Mouse (Mus musculus) CH12.LX (cell line): ENCODE measurements around the gene Ryr3. TPM values are rescaled to one million over a fixed set of nuclear protein-coding genes. Genes with fewer than 3 reads are reported as not detected.

Source experiments
- DNase-seq: peaks from one replicate; pipeline ENCODE4 v3.0.0-alpha.2; 2013; ENCODE audit errors: extremely low read depth
- H3K27ac ChIP-seq: 2 replicates; pipeline ENCODE4 v1.5.1; 2012; ENCODE audit warnings: low read depth, mild to moderate bottlenecking, control low read depth, moderate library complexity; ENCODE audit not compliant: insufficient read depth
- H3K27me3 ChIP-seq: replicated peaks from 2 replicates; pipeline ENCODE3; 2012; ENCODE audit warnings: inconsistent platforms
- H3K36me3 ChIP-seq, 2 experiments: replicated peaks in 1 of 2; 2 replicates each; pipeline versions ENCODE3 to v1.6.1; 2012; ENCODE audit warnings: inconsistent platforms in 1 of 2, low read length in 1 of 2, mild to moderate bottlenecking in 1 of 2, mixed read lengths in 1 of 2, moderate library complexity in 1 of 2; ENCODE audit not compliant: control insufficient read depth in 1 of 2, insufficient read depth in 1 of 2
- H3K4me1 ChIP-seq, 2 experiments: 2 replicates each; pipeline ENCODE4 v1.6.1; 2012; ENCODE audit warnings: inconsistent platforms in 1 of 2, moderate library complexity in 1 of 2; ENCODE audit not compliant: insufficient read depth in 2 of 2, control insufficient read depth in 1 of 2
- H3K4me2 ChIP-seq: 2 replicates; pipeline ENCODE4 v1.6.1; 2012; ENCODE audit warnings: low read depth, mild to moderate bottlenecking, control low read depth; ENCODE audit not compliant: poor library complexity, insufficient read depth, severe bottlenecking
- H3K4me3 ChIP-seq, 3 experiments: fragments of 150-350 bp in 1 of 3; sonication (generic) in 1 of 3; replicated peaks in 1 of 3; 2 replicates each; pipeline versions ENCODE3 to v1.5.1; 2011 to 2012; ENCODE audit warnings: low read depth in 2 of 3, low read length in 2 of 3, mild to moderate bottlenecking in 2 of 3, moderate library complexity in 2 of 3, control low read depth in 1 of 3, improper control_type of control experiment in 1 of 3, inconsistent platforms in 1 of 3, mixed read lengths in 1 of 3; ENCODE audit not compliant: poor library complexity in 1 of 3
- H3K79me2 ChIP-seq: replicated peaks from 2 replicates; pipeline ENCODE4 v1.6.1; 2012; ENCODE audit warnings: mild to moderate bottlenecking, moderate library complexity; ENCODE audit not compliant: control insufficient read depth, poor library complexity, insufficient read depth, severe bottlenecking; ENCODE audit errors: extremely low read depth
- H3K9ac ChIP-seq: 2 replicates; pipeline ENCODE4 v1.6.1; 2012; ENCODE audit warnings: low read depth, mild to moderate bottlenecking, control low read depth, moderate library complexity; ENCODE audit not compliant: insufficient read depth
- H3K9me3 ChIP-seq: replicated peaks from 2 replicates; pipeline ENCODE3; 2012; ENCODE audit warnings: low read length, inconsistent platforms, mixed read lengths
- CTCF ChIP-seq, 2 experiments: IDR thresholded peaks in 1 of 2; conservative IDR thresholded peaks in 1 of 2; 2 replicates each; pipeline ENCODE4 v1.5.1; 2011 to 2012; ENCODE audit warnings: low read depth in 2 of 2, low read length in 2 of 2, improper control_type of control experiment in 1 of 2, inconsistent platforms in 1 of 2, mild to moderate bottlenecking in 1 of 2, moderate library complexity in 1 of 2
- ETS1 ChIP-seq: conservative IDR thresholded peaks from 2 replicates; pipeline ENCODE4 v1.6.1; 2012; ENCODE audit warnings: low read depth, mild to moderate bottlenecking, inconsistent platforms, low read length, improper control_type of control experiment, moderate library complexity
- JUN ChIP-seq: IDR thresholded peaks from 2 replicates; pipeline ENCODE4 v1.6.1; 2011; ENCODE audit warnings: low read depth, mild to moderate bottlenecking, low read length, improper control_type of control experiment, moderate library complexity; ENCODE audit not compliant: insufficient read depth
- MAZ ChIP-seq: IDR thresholded peaks from 2 replicates; pipeline ENCODE4 v1.6.1; 2012; ENCODE audit warnings: low read depth, mild to moderate bottlenecking, inconsistent platforms, low read length, improper control_type of control experiment, moderate library complexity
- POLR2AphosphoS2 ChIP-seq: IDR thresholded peaks from 2 replicates; pipeline ENCODE4 v1.6.1; 2011; ENCODE audit warnings: low read depth, low read length, improper control_type of control experiment
- RAD21 ChIP-seq: IDR thresholded peaks from 2 replicates; pipeline ENCODE4 v1.6.1; 2011; ENCODE audit warnings: low read depth, mild to moderate bottlenecking, low read length, improper control_type of control experiment, moderate library complexity
- SMC3 ChIP-seq: IDR thresholded peaks from 2 replicates; pipeline ENCODE4 v1.6.1; 2011; ENCODE audit warnings: low read depth, low read length, improper control_type of control experiment
- UBTF ChIP-seq: IDR thresholded peaks from 2 replicates; pipeline ENCODE4 v1.6.1; 2012; ENCODE audit warnings: low read depth, mild to moderate bottlenecking, inconsistent platforms, low read length, improper control_type of control experiment, moderate library complexity
- USF1 ChIP-seq: IDR thresholded peaks from 2 replicates; pipeline ENCODE4 v1.6.1; 2014; ENCODE audit warnings: low read depth, mild to moderate bottlenecking, inconsistent platforms, low read length, improper control_type of control experiment
- ZMIZ1 ChIP-seq: IDR thresholded peaks from 2 replicates; pipeline ENCODE4 v1.6.1; 2012; ENCODE audit warnings: low read depth, mild to moderate bottlenecking, inconsistent platforms, low read length, improper control_type of control experiment
- dilution Hi-C: fragments of 300-500 bp; cut with MboI; formaldehyde crosslinking; loops from 2 replicates; pipeline ENCODE4 v1.14.3; 2020; ENCODE audit warnings: low sequenced_read_pairs; ENCODE audit not compliant: extremely low pct_unique_long_range_greater_than_20kb, extremely low pct_ligation_motif_present
- in situ Hi-C: fragments of 300-500 bp; cut with MboI; formaldehyde crosslinking; loops from 3 replicates; pipeline ENCODE4 v1.14.3; 2019; ENCODE audit warnings: low sequenced_read_pairs, low pct_ligation_motif_present, low pct_unique_long_range_greater_than_20kb, mixed read lengths
- polyA plus RNA-seq: library from polyadenylated mRNA; unstranded; fragments of >175 nt; gene quantifications from 2 replicates; pipeline ENCODE4 v1.2.1, GENCODE M21; 2012; ENCODE audit warnings: low read depth; ENCODE audit not compliant: insufficient read length
- total RNA-seq, 2 experiments: library from RNA; depleted of rRNA; stranded (reverse); fragments of 300-350 nt in 1 of 2; fragments of >200 nt in 1 of 2; gene quantifications; 2 replicates each; pipeline ENCODE4 v1.2.3; 2012 to 2014

Ryr3 gene
- total and polyA plus RNA-seq, 3 experiments: 0.08 to 0.40 (median 0.16) TPM

GRCm38 (mm10) chr2:112831423-112832305, 385.2 kb downstream of the Ryr3 start:
- in situ Hi-C loops: no loop called here
- Histone ChIP-seq H3K4me3 (no peak overlapping the region), H3K27me3 (no peaks in the 10 kb centered on the region), H3K4me1 (peaks cover 0 to 8% of the 10 kb centered on the region in 2 experiments; a peak in 1 of 4 replicates), H3K4me2 (no peak overlapping the region; the same call in 1 of the 2 replicates), H3K27ac (no peak overlapping the region), H3K36me3 (no peaks in the 10 kb centered on the region), H3K9me3 (no peaks in the 10 kb centered on the region), H3K9ac (no peak overlapping the region), H3K79me2 (no peaks in the 10 kb centered on the region)
- dilution Hi-C loops: no loop called here
- DNase-seq: no peak
- TF ChIP-seq JUN (no peak), POLR2AphosphoS2 (no peak), RAD21 (no peak), ZMIZ1 (no peak), MAZ (no peak)

GRCm38 (mm10) chr2:112826571-112826970, 390.3 kb downstream of the Ryr3 start:
- dilution Hi-C loops (no loop called here), in situ Hi-C loops (no loop called here)
- TF ChIP-seq UBTF: no peak
- DNase-seq: no peak
- Histone ChIP-seq H3K4me2 (no peak overlapping the region), H3K4me1 (peaks cover 0 to 8% of the 10 kb centered on the region in 2 experiments; a peak in 1 of 4 replicates), H3K27ac (no peak overlapping the region), H3K27me3 (no peaks in the 10 kb centered on the region), H3K9me3 (no peaks in the 10 kb centered on the region), H3K36me3 (no peaks in the 10 kb centered on the region), H3K9ac (no peak overlapping the region), H3K79me2 (no peaks in the 10 kb centered on the region), H3K4me3 (no peak overlapping the region)

- Histone ChIP-seq H3K27me3 (no peaks in the 10 kb centered on the region), H3K79me2 (no peaks in the 10 kb centered on the region), H3K9me3 (no peaks in the 10 kb centered on the region), H3K4me3 (no peak overlapping the region), H3K4me2 (no peak overlapping the region), H3K9ac (no peak overlapping the region), H3K4me1 (no peaks in the 10 kb centered on the region), H3K27ac (no peak overlapping the region), H3K36me3 (no peaks in the 10 kb centered on the region)
- in situ Hi-C loops (no loop called here), dilution Hi-C loops (no loop called here)
- TF ChIP-seq ETS1 (no peak), USF1 (no peak), POLR2AphosphoS2 (no peak), SMC3 (peak; percentile 39), CTCF (conservative IDR thresholded peaks at IDR 0.05 in 1 of 2, IDR thresholded peaks at IDR 0.05 in 1 of 2; ENCODE audit: low read depth in 2 of 2, low read length in 2 of 2) (peak in 1 of 2 experiments; percentile 35; a peak in 2 of 4 replicates), RAD21 (peak; percentile 42)
- no peak for DNase-seq
These were observed 394.2 kb downstream of the Ryr3 start for GRCm38 (mm10) chr2:112822721-112823120.
